Mouse (Mus musculus) embryonic fibroblast, embryonic 13.5 days (primary cell): Measurements from ENCODE around the gene Stom. TPM values are rescaled to one million over a fixed set of nuclear protein-coding genes. Genes with fewer than 3 reads are reported as not detected.

Experiments
- H3K27ac ChIP-seq: 2 replicates; pipeline ENCODE4 v1.5.1; 2012; ENCODE audit warnings: low read length, control low read depth, inconsistent platforms; ENCODE audit not compliant: insufficient read depth
- H3K4me1 ChIP-seq: 2 replicates; pipeline ENCODE4 v1.6.1; 2011; ENCODE audit warnings: low read length; ENCODE audit not compliant: control insufficient read depth, insufficient read depth
- H3K4me3 ChIP-seq: 2 replicates; pipeline ENCODE4 v1.5.1; 2011; ENCODE audit warnings: mild to moderate bottlenecking, control low read depth, low read length; ENCODE audit not compliant: insufficient read depth
- CTCF ChIP-seq: IDR thresholded peaks from 2 replicates; pipeline ENCODE4 v1.5.1; 2011; ENCODE audit warnings: mild to moderate bottlenecking, control low read depth, low read length, moderate library complexity, borderline replicate concordance; ENCODE audit not compliant: insufficient read depth
- POLR2A ChIP-seq: IDR thresholded peaks from 2 replicates; pipeline ENCODE4 v1.6.1; 2011; ENCODE audit warnings: low read depth, mild to moderate bottlenecking, control low read depth, low read length, moderate library complexity
- polyA plus RNA-seq: library from polyadenylated mRNA; stranded (reverse); fragments of >200 nt; gene quantifications from 2 replicates; pipeline ENCODE4 v1.2.4, GENCODE M21; 2011; ENCODE audit warnings: low read depth; ENCODE audit not compliant: missing spikeins, insufficient read length

Stom gene
- 36.2 and 45.4 TPM in 2 replicates for polyA plus RNA-seq

DNA sequence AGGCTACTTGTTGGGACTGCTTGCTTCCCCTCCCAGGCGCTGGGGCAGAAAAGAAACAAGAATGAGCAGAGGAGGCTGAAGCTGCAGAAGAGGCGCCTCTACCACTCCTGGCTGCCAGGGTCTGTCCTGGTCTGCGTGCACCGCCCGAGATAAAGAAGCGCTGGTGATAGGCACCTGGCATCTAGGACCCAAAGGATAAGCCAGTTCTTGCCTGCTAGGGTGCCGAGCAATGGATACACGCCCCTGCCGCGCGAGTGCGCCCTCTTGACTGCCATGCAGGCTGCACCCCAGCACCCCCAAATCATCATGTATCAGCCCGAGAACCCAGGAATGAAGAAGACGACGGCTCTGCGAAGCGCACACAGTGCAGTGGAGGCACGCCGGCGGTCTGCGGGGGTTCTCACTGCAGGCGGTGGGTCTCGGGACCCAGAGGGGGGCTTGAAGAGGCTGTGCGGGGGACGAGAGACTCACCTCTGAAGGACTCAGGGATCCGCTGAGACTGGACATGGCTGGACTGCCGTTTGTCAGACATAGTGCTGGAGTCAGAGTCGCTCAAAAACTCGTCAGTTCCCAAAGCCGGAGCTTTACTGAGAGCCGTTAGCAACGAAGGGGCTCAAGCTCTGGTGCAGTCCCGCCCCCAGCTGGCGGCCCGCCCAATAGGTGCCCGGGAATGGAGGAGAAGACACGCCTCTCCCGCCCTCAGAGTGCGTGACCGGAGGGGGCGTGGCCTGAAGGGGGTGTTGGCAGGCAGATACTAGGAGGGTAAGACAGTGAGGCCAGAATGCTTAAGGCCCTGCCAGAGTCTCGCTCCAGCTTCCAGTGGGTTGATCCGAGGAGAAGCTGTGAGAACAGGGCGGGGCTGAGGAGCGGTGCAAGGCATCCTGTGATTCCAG, at the start of gene Stom:
Gene Stom (minus strand): TSS at position 589 of the 893 bp plus-strand sequence.
- peaks cover 9% of the 10 kb centered on the region; the same call in 1 of the 2 replicates for H3K4me1 ChIP-seq
- H3K27ac ChIP-seq = peak within 1 kb of the TSS; percentile 34
- peak within 1 kb of the TSS; percentile 53 for H3K4me3 ChIP-seq
- peak; percentile 87 for TF ChIP-seq POLR2A
- 0 out of 2 replicates have a peak, but pooled peaks have one; percentile 9 for TF ChIP-seq CTCF

DNA sequence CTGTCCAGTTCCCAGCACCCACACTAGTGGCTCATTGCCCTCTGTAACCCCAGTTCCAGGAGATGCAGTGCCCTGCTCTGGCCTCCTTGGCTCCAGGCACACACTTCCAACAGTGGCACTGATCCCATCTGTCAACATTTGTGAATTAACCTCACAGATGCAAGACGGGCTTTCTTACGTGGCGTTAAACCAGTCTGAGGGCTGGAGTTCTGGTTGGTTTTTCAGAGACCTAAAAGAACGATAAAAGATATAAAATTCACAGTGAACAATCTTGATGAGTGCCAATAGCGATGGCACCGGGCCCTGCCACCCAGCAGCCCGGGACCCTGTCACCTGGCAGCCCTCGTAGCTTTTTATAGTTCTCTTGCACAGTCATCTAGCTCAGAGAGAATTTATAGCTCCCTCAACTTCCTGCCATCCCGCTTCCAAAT, 48.7 kb upstream of the Stom start:
- TF ChIP-seq POLR2A = no peak
- TF ChIP-seq CTCF = no peak
- Histone ChIP-seq H3K27ac (no peak overlapping the region), H3K4me1 (no peaks in the 10 kb centered on the region), H3K4me3 (no peak overlapping the region)

DNA sequence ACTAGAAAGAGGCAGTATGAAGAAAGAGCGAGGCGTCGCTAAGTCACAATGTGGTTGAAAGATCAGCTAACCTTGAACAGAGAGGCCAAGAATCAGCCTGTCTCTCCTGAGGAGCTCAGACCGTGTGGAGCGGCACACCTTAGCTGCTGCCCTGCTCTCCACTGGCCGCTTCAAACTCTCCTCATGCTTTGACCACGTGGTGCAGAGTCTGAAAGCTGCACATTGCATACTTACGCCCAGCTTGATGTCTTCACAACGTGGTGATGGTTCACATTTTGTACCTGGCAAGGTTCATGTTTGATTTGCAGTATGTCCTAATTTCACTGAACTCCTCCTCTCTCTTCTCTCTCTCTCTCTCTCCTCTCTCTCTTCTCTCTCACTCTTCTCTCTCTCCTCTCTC, 42.5 kb upstream of the Stom start:
- TF ChIP-seq CTCF = no peak
- TF ChIP-seq POLR2A = no peak

DNA sequence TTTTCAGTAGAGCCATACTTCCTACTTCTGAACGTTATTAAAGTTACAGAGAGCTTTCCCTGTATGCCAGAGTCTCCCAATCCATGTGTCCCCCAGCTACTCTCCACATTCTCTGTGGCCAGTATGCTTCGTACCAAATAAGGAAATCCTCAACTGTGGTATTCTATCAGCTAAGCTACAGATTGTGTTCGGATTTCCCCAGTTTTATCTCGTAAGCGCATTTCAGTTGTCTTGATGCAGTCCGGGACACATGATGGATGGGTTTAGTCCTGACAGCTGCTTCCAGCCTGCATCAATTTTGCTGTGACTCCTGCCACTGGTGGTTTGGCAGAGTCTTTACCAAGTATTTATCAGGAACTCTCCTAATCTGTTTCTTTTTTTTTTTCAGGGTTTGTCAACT, 40.8 kb upstream of the Stom start:
- Histone ChIP-seq H3K27ac (no peak overlapping the region), H3K4me3 (no peak overlapping the region), H3K4me1 (peaks cover 2% of the 10 kb centered on the region; the same call in 1 of the 2 replicates)
- TF ChIP-seq CTCF (no peak), POLR2A (no peak)

More for the DNA sequence above, 42.5 kb upstream of the Stom start:
- H3K4me1 ChIP-seq = peaks cover 2% of the 10 kb centered on the region; the same call in 1 of the 2 replicates
- H3K27ac ChIP-seq = no peak overlapping the region
- H3K4me3 ChIP-seq = no peak overlapping the region

DNA sequence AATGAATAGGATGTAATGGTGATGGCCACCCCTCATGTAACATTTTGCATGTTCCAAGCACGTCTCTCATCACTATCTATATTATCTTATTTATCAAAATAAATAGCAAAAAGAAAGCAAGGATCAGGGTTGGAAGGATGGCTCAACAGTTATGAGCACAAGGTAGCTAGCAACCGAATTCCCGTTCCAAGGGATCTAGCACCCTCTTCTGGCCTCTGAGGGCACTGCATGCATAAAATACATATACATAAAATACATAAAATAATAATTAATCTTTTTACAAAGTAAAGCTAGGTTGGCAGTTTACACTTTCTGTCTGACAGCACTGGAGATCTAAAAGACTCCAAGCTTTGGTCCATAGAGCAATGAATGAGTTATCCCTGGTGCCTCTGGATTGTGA, 36.2 kb upstream of the Stom start:
- Histone ChIP-seq H3K27ac (no peak overlapping the region), H3K4me3 (no peak overlapping the region), H3K4me1 (peaks cover 2% of the 10 kb centered on the region; the same call in 1 of the 2 replicates)
- TF ChIP-seq POLR2A = no peak
- peak; percentile 44; the same call in 1 of the 2 replicates for TF ChIP-seq CTCF

DNA sequence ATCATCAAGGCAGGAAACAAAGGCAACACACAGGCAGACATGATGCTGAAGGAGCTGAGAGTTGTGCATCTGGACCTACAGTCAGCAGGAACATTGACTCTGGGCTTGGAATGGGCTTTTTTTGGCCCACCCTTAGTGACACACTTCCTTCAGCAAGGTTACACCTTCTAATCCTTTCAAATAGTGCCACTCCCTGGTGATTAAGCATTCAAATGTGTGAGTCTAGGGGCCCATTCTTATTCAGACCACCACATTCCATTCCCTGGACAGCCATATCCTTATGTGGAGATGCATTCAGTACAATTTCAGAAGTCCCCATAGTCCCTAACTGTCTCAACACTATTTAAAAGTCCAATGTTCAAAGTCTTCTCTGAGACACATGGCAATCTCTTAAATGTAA, 33.9 kb upstream of the Stom start:
- no peaks in the 10 kb centered on the region for H3K4me1 ChIP-seq
- H3K4me3 ChIP-seq = no peak overlapping the region
- no peak overlapping the region for H3K27ac ChIP-seq
- no peak for TF ChIP-seq POLR2A
- no peak for TF ChIP-seq CTCF

DNA sequence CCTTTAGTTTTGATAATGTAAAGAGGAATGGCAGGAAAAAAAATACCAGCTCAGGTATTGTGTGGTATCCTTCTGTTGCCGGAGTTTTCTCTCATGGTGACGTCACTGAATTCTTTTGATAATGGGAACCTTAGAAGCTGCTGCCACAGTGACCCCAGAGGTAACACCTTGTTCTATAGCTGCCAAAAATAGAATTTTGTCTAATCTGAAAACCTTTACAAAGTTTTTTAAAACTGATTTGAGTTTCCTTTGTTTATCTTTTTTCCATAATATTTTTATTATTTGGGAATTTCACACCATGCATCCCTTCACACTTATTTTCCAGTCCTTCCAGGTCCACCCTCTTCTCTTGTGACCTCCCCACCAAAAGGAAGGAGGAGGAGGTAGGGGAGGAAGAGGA, 30.9 kb upstream of the Stom start, which contains the start of gene 4930568D16Rik:
Gene 4930568D16Rik (minus strand): TSS at position 101 of the 400 bp plus-strand sequence.
- Histone ChIP-seq H3K4me1 (no peaks in the 10 kb centered on the region), H3K27ac (no peak within 1 kb of the TSS), H3K4me3 (no peak within 1 kb of the TSS)
- no peak for TF ChIP-seq CTCF
- TF ChIP-seq POLR2A = no peak

DNA sequence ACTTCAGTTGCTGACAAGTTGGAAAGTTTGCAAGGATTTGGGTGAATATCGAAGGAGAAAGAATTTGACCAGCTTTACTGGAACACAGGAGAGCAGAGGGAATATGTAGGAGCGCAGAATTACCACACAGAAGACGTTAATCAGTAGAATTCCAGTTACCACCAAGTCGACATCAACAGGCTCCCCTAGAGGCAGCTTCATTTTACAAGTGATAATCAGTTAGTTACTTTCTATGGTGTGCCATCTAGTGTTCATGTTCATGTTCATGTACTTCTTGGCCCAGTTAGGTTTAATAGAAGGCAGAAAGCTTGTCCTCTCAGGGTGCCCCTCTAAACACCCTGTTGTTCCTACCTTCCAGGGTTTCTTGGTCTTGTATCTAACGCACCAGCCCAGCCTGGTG, 12.4 kb upstream of the Stom start:
- Histone ChIP-seq H3K4me3 (no peak overlapping the region), H3K27ac (no peak overlapping the region), H3K4me1 (no peaks in the 10 kb centered on the region)
- TF ChIP-seq POLR2A = no peak
- no peak for TF ChIP-seq CTCF

DNA sequence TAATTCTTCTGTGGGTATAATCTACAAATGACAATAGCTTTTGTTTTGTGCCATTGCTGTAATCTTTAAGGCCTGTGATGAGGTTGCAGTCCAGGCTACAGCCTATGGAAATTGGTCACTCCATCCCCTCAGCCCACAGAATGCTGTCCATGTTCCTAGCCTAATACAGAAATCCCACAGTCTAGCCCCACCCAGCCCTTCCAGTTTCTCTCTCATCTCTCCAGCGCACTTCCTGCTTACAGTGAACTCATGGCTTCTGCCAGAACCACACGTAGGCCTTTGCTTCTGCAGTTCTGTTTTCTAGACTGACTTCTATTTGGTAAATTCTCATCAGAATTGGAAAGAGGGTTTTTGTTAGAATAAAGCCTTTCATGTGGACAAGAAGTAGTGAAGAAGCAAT, 9.2 kb upstream of the Stom start:
- TF ChIP-seq POLR2A = no peak
- TF ChIP-seq CTCF = no peak
- Histone ChIP-seq H3K27ac (no peak overlapping the region), H3K4me3 (no peak overlapping the region), H3K4me1 (peaks cover 2% of the 10 kb centered on the region; the same call in 1 of the 2 replicates)

DNA sequence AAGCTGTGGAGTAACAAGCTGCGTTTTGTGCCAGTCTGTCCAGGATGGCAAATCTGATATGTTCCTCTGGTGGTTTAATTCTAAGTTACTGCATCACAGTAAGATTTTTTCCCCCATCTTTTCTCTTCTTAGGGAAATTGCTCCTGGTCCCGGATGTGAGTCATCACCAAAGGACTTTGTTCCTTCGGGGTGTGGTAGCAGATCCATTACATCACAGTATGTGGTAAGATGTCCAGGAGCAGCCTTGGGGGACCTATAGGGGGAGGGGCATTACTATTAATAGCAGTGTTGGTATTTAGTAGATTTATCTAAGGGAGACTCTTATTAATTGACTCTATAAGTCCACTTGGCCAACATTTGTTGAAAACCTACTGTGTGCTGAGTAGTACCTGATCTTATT, 5.8 kb upstream of the Stom start:
- Histone ChIP-seq H3K4me3 (no peak overlapping the region), H3K27ac (peak overlapping the region; percentile 80), H3K4me1 (peaks cover 2% of the 10 kb centered on the region; the same call in 1 of the 2 replicates)
- TF ChIP-seq POLR2A = no peak
- no peak for TF ChIP-seq CTCF

DNA sequence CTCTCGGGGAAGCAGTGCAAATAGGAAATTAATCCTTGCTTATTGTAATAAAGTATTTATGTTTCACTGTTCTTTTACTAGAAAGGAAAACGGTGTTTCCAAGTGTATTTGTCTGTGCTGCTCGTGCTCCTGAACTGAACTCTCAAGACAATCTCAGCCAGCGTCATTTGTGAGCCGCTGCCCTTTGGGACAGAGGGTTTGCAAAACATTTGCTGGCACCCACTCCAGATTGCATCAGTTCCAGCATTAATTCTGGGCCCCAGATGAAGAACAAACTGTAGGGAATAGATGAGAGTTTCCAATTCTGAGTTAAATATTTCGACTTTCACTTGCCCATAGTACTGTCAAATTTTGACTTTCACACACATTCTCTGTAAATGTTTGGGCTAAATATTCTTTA, 1.9 kb upstream of the Stom start:
- Histone ChIP-seq H3K4me1 (peaks cover 9% of the 10 kb centered on the region), H3K27ac (no peak overlapping the region), H3K4me3 (no peak overlapping the region)
- TF ChIP-seq CTCF (no peak), POLR2A (no peak)
